Comparison of ENCODE assay signal across 13 mouse cellular contexts in genomic region chr9:108073141-108073930, GRCm38 (mm10). TPM values are rescaled to one million over a fixed set of nuclear protein-coding genes. Genes with fewer than 3 reads are reported as not detected.
DNase-seq lines count a peak whose midpoint lies in the region; ATAC-seq and TF ChIP-seq lines count a peak whose summit lies in the region.
"Had no signal": no experiment of that assay in that cellular context is flagged by ENCODE, and none has a peak within 500 bp of the region (broad histone marks: within the 10 kb centered on the region; RNA-seq: fewer than 3 reads in every experiment).

No protein-coding gene starts in this region.

- no peak for DNase-seq in heart, postnatal 25 days (ENCODE audit: low spot score)
- no peak for DNase-seq in lung, embryonic 14.5 days
- no peak for DNase-seq in lung, postnatal 25 days (ENCODE audit: low spot score)
- DNase-seq in cerebellum, adult 9-10 months = peak; percentile 96
- no peak for DNase-seq in yolk sac, embryonic 10.5 days (ENCODE audit: low spot score)
- no peak for DNase-seq in ovary, adult 18-20 months (ENCODE audit: low spot score)
- DNase-seq: left cerebral cortex, postnatal 4 days; thymus, postnatal 25 days had no signal

- peaks cover 33% of the 10 kb centered on the region for H3K4me1 ChIP-seq in heart, embryonic 12.5 days (replicated peaks)
- H3K4me1 ChIP-seq in lung, embryonic 14.5 days (ENCODE audit: insufficient read depth) = no peaks in the 10 kb centered on the region
- H3K4me1 ChIP-seq in limb, embryonic 13.5 days = peaks cover 8% of the 10 kb centered on the region

- ATAC-seq in heart, embryonic 12.5 days (ENCODE audit: insufficient number of reproducible peaks, low FRiP score) = peak; percentile 36; the same call in 1 of the 2 replicates
- ATAC-seq in lung, embryonic 14.5 days (ENCODE audit: insufficient read depth) = no peak
- no peak for ATAC-seq in limb, embryonic 13.5 days (ENCODE audit: low FRiP score, low read depth)

- peak overlapping the region; percentile 66 for H3K27ac ChIP-seq in heart, embryonic 12.5 days (ENCODE audit: poor library complexity, severe bottlenecking)
- no peak overlapping the region for H3K27ac ChIP-seq in lung, embryonic 14.5 days (ENCODE audit: low read depth)
- no peak overlapping the region for H3K27ac ChIP-seq in limb, embryonic 13.5 days
- H3K27ac ChIP-seq: embryonic facial prominence, embryonic 10.5 days; neural tube, embryonic 15.5 days had no signal

- no peak overlapping the region for H3K4me2 ChIP-seq in heart, embryonic 12.5 days
- H3K4me2 ChIP-seq in lung, embryonic 14.5 days = no peak overlapping the region
- no peak overlapping the region for H3K4me2 ChIP-seq in limb, embryonic 13.5 days (replicated peaks)
- H3K4me2 ChIP-seq: neural tube, embryonic 15.5 days had no signal

- H3K4me3 ChIP-seq in heart, embryonic 12.5 days = no peak overlapping the region
- H3K4me3 ChIP-seq in lung, embryonic 14.5 days (ENCODE audit: low read depth, low read length) = no peak overlapping the region
- H3K4me3 ChIP-seq in limb, embryonic 13.5 days = no peak overlapping the region
- H3K4me3 ChIP-seq: embryonic facial prominence, embryonic 10.5 days; neural tube, embryonic 15.5 days had no signal

- intact Hi-C loops in heart, postnatal 25 days (cut with DNase I) = no loop called here

- no peaks in the 10 kb centered on the region for H3K27me3 ChIP-seq in heart, embryonic 12.5 days (replicated peaks)
- no peaks in the 10 kb centered on the region for H3K27me3 ChIP-seq in lung, embryonic 14.5 days (ENCODE audit: insufficient read depth, low read length)
- no peaks in the 10 kb centered on the region for H3K27me3 ChIP-seq in limb, embryonic 13.5 days
- H3K27me3 ChIP-seq: neural tube, embryonic 15.5 days had no signal

- TF ChIP-seq CTCF in lung, embryonic 14.5 days (IDR thresholded peaks at IDR 0.05; ENCODE audit: low read depth) = no peak

- H3K36me3 ChIP-seq in heart, embryonic 12.5 days = peaks cover 29% of the 10 kb centered on the region
- peaks cover 24% of the 10 kb centered on the region for H3K36me3 ChIP-seq in lung, embryonic 14.5 days (ENCODE audit: insufficient read depth)
- H3K36me3 ChIP-seq in limb, embryonic 13.5 days = peaks cover 40% of the 10 kb centered on the region

- H3K9ac ChIP-seq in heart, embryonic 12.5 days = peak overlapping the region; percentile 26
- peak overlapping the region; percentile 23; the same call in 1 of the 2 replicates for H3K9ac ChIP-seq in lung, embryonic 14.5 days
- 0 out of 2 replicates have a peak overlapping the region, but pooled peaks have one; percentile 36 for H3K9ac ChIP-seq in limb, embryonic 13.5 days
- H3K9ac ChIP-seq: neural tube, embryonic 15.5 days had no signal

- no peaks in the 10 kb centered on the region for H3K9me3 ChIP-seq in heart, embryonic 12.5 days (replicated peaks)
- no peaks in the 10 kb centered on the region for H3K9me3 ChIP-seq in lung, embryonic 14.5 days (ENCODE audit: low read depth, low read length)
- no peaks in the 10 kb centered on the region for H3K9me3 ChIP-seq in limb, embryonic 13.5 days
- H3K9me3 ChIP-seq: embryonic facial prominence, embryonic 10.5 days; neural tube, embryonic 15.5 days had no signal

- 59% methylated on average over 7 of the region's 7 CpGs for WGBS in heart, embryonic 12.5 days
- WGBS in lung, embryonic 14.5 days = 56% methylated on average over 7 of the region's 7 CpGs
- 59% methylated on average over 7 of the region's 7 CpGs for WGBS in limb, embryonic 13.5 days

RNA-seq across cellular contexts. Expression of gene Mst1, which starts 6.9 kb away (rescaled TPM):
- 0.31 and 0.37 TPM in 2 replicates for polyA plus RNA-seq in heart, embryonic 12.5 days (2016; fragmentation: Nextera tagmentation; extraction: Ambion mirVana)
- total RNA-seq in heart, postnatal 25 days (2021) = not detected
- polyA plus RNA-seq in lung, embryonic 14.5 days (2014; fragmentation: Nextera tagmentation; extraction: Ambion mirVana) = 0.18 and 0.20 TPM in 2 replicates
- polyA plus RNA-seq in limb, embryonic 13.5 days (2015; fragmentation: Nextera tagmentation; extraction: Ambion mirVana) = 0.20 and 0.51 TPM in 2 replicates
- total RNA-seq: layer of hippocampus, adult 18-20 months; left cerebral cortex, postnatal 4 days had no signal
- polyA plus RNA-seq: neural tube, embryonic 15.5 days had no signal

RNA-seq across cellular contexts. Expression of gene Rnf123, which starts 9.8 kb away (rescaled TPM):
- polyA plus RNA-seq in heart, embryonic 12.5 days (2016; fragmentation: Nextera tagmentation; extraction: Ambion mirVana) = 32.8 and 37.0 TPM in 2 replicates
- 100 to 1,000 TPM in 1 of 2 experiments, 10 to 100 TPM in 1; 90.1 to 112 TPM for total RNA-seq in heart, postnatal 25 days (2021)
- 27.9 and 30.9 TPM in 2 replicates for polyA plus RNA-seq in lung, embryonic 14.5 days (2014; fragmentation: Nextera tagmentation; extraction: Ambion mirVana)
- 31.2 and 35.2 TPM in 2 replicates for polyA plus RNA-seq in limb, embryonic 13.5 days (2015; fragmentation: Nextera tagmentation; extraction: Ambion mirVana)

RNA-seq across cellular contexts. Expression of gene Amigo3, which starts 20.4 kb away (rescaled TPM):
- polyA plus RNA-seq in heart, embryonic 12.5 days (2016; fragmentation: Nextera tagmentation; extraction: Ambion mirVana) = 2.4 and 3.1 TPM in 2 replicates
- total RNA-seq in heart, postnatal 25 days (2021) = 1 to 10 TPM; 1.8 TPM
- 3.1 and 3.4 TPM in 2 replicates for polyA plus RNA-seq in lung, embryonic 14.5 days (2014; fragmentation: Nextera tagmentation; extraction: Ambion mirVana)
- polyA plus RNA-seq in limb, embryonic 13.5 days (2015; fragmentation: Nextera tagmentation; extraction: Ambion mirVana) = 3.1 and 4.4 TPM in 2 replicates

RNA-seq across cellular contexts. Expression of gene Apeh, which starts 21.1 kb away (rescaled TPM):
- polyA plus RNA-seq in heart, embryonic 12.5 days (2016; fragmentation: Nextera tagmentation; extraction: Ambion mirVana) = 48.0 and 51.1 TPM in 2 replicates
- 10 to 100 TPM; 43.1 to 45.4 TPM for total RNA-seq in heart, postnatal 25 days (2021)
- 49.4 and 49.9 TPM in 2 replicates for polyA plus RNA-seq in lung, embryonic 14.5 days (2014; fragmentation: Nextera tagmentation; extraction: Ambion mirVana)
- polyA plus RNA-seq in limb, embryonic 13.5 days (2015; fragmentation: Nextera tagmentation; extraction: Ambion mirVana) = 42.5 and 47.3 TPM in 2 replicates

RNA-seq across cellular contexts. Expression of gene Gmppb, which starts 24.3 kb away (rescaled TPM):
- 23.2 and 24.5 TPM in 2 replicates for polyA plus RNA-seq in heart, embryonic 12.5 days (2016; fragmentation: Nextera tagmentation; extraction: Ambion mirVana)
- total RNA-seq in heart, postnatal 25 days (2021) = 10 to 100 TPM in 1 of 2 experiments, 1 to 10 TPM in 1; 9.4 to 10.7 TPM
- polyA plus RNA-seq in lung, embryonic 14.5 days (2014; fragmentation: Nextera tagmentation; extraction: Ambion mirVana) = 22.2 and 25.7 TPM in 2 replicates
- polyA plus RNA-seq in limb, embryonic 13.5 days (2015; fragmentation: Nextera tagmentation; extraction: Ambion mirVana) = 34.1 and 36.2 TPM in 2 replicates
